Mouse (Mus musculus) limb, embryonic 12.5 days (tissue): Measurements from ENCODE around the gene Abca9. TPM values are rescaled to one million over a fixed set of nuclear protein-coding genes. Genes with fewer than 3 reads are reported as not detected.

ENCODE experiments used
- ATAC-seq: fragments of 200-750 bp; cut with Nextera tagmentation; 2 replicates; pipeline ENCODE4 v1.8.0; 2017; ENCODE audit warnings: low read depth, moderate TSS enrichment; ENCODE audit not compliant: insufficient number of reproducible peaks, insufficient read depth, low FRiP score, low TSS enrichment
- H3K27ac ChIP-seq: fragments of 300-500 bp; sonication (generic); 2 replicates; pipeline ENCODE4 v1.5.1; 2016; ENCODE audit warnings: mild to moderate bottlenecking, moderate library complexity
- H3K27me3 ChIP-seq: fragments of 300-500 bp; sonication (generic); 2 replicates; pipeline ENCODE4 v1.6.1; 2016; ENCODE audit warnings: mild to moderate bottlenecking, moderate library complexity
- H3K36me3 ChIP-seq: fragments of 300-500 bp; sonication (generic); 2 replicates; pipeline ENCODE4 v1.6.1; 2016; ENCODE audit warnings: mild to moderate bottlenecking, moderate library complexity
- H3K4me1 ChIP-seq: fragments of 300-500 bp; sonication (generic); replicated peaks from 2 replicates; pipeline ENCODE4 v1.6.1; 2016
- H3K4me2 ChIP-seq: fragments of 300-500 bp; sonication (generic); 2 replicates; pipeline ENCODE4 v1.6.1; 2016; ENCODE audit warnings: mild to moderate bottlenecking, moderate library complexity
- H3K4me3 ChIP-seq: fragments of 300-500 bp; sonication (generic); replicated peaks from 2 replicates; pipeline ENCODE4 v1.5.1; 2016; ENCODE audit warnings: mild to moderate bottlenecking
- H3K9ac ChIP-seq: fragments of 300-500 bp; sonication (generic); replicated peaks from 2 replicates; pipeline ENCODE4 v1.6.1; 2016; ENCODE audit warnings: mild to moderate bottlenecking, moderate library complexity
- H3K9me3 ChIP-seq: fragments of 300-500 bp; sonication (generic); 2 replicates; pipeline ENCODE4 v1.6.1; 2016; ENCODE audit warnings: mild to moderate bottlenecking, moderate library complexity
- WGBS: fragments of 180-500 bp; shearing (Covaris S2); methylation state at CpG from one replicate; pipeline ENCODE4 v1.1.7; 2016; 5-methylcytosine and 5-hydroxymethylcytosine counted together
- polyA plus RNA-seq: library from polyadenylated mRNA; unstranded; fragments of >200 nt; fragmentation: Nextera tagmentation; extraction: Ambion mirVana; gene quantifications from 2 replicates; pipeline ENCODE4 v1.2.1, GENCODE M21; 2016

Abca9 gene
- polyA plus RNA-seq, 1 experiment from 2014 or later, result 1.3 TPM

DNA sequence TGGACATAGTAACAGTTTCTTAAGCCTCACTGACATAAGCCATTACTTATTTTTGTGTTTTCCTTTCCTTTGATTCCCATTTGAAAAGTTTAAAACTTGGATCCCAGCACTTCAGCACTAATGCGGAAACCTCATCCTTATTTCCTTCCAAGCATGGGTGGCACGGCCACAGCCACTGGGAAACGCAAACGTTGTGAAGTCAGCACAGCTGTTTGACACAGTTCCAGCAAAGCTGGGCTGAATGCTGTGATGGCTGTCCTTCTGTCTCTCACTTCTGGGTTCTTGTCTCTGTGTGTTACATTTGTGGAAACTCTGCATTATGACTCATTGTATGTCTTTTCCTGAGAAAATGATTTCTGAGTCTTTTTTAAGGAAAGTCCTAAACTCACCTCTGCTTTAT is 107.0 kb downstream of the Abca9 start:
- Histone ChIP-seq H3K9me3 (no peaks in the 10 kb centered on the region), H3K27me3 (no peaks in the 10 kb centered on the region), H3K4me3 (no peak overlapping the region), H3K4me1 (no peaks in the 10 kb centered on the region), H3K36me3 (no peaks in the 10 kb centered on the region), H3K9ac (no peak overlapping the region), H3K4me2 (no peak overlapping the region), H3K27ac (no peak overlapping the region)
- no peak for ATAC-seq
- WGBS, result 64% methylated on average over 4 of the region's 4 CpGs

DNA sequence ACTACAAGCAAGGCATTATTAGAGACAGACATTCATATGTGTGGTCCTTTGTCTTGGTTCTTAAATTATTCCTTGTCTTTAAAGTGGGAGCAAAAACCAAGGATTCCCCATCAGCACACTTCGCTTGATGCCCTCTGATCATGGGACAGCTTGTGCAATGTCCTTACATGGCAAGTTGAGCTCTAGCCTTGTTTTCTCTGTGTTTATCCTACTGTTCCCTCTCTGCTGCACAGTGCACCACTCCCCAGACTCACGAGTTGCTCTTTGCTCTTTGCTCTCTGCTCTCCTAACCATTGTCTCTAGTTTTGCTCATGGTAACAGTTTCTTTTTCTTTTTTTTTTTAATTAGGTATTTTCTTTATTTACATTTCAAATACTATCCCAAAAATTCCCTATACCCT is 107.9 kb downstream of the Abca9 start:
- Histone ChIP-seq H3K27me3 (no peaks in the 10 kb centered on the region), H3K9ac (no peak overlapping the region), H3K4me1 (no peaks in the 10 kb centered on the region), H3K36me3 (no peaks in the 10 kb centered on the region), H3K27ac (no peak overlapping the region), H3K4me2 (no peak overlapping the region), H3K4me3 (no peak overlapping the region), H3K9me3 (no peaks in the 10 kb centered on the region)
- no peak for ATAC-seq
- 72% methylated on average over 2 of the region's 2 CpGs for WGBS

DNA sequence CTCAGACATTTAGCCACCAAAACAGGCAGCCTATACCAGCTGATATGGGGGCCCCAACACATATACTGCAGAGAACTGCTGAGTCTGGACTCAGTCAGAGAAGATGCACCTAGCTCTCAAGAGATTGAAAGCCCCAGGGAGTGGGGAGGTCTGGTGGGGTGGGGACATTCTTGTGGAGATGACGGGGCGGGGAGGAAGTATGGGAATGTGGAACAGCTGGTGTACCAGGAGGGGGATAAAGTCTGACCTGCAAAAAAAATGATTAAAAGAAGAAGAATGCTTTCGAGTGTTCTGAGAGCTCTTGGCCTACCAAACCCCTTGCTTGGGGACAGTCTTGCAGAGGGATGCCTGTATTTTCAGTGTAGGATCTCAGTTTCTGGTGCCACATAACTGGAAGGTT is 114.3 kb downstream of the Abca9 start:
- Histone ChIP-seq H3K27me3 (no peaks in the 10 kb centered on the region), H3K4me3 (no peak overlapping the region), H3K4me2 (no peak overlapping the region), H3K36me3 (no peaks in the 10 kb centered on the region), H3K27ac (no peak overlapping the region), H3K9me3 (no peaks in the 10 kb centered on the region), H3K4me1 (0 out of 2 replicates have a peak, but pooled peaks cover 6% of the 10 kb centered on the region), H3K9ac (no peak overlapping the region)
- 57% methylated on average over 3 of the region's 3 CpGs for WGBS
- ATAC-seq, result no peak

Other genes with a start within 250 kb of the Abca9 start
- gene Abca8b, start 172.4 kb downstream of the Abca9 start, polyA plus RNA-seq, result 1.7 and 2.3 TPM in 2 replicates
- gene Abca8a, start 72.2 kb downstream of the Abca9 start, polyA plus RNA-seq, result 0.13 and 0.31 TPM in 2 replicates
- gene Abca6, start 83.6 kb upstream of the Abca9 start, polyA plus RNA-seq, result 0.13 and 0.27 TPM in 2 replicates
- 4.9 and 5.5 TPM in 2 replicates for gene Abca5, start 169.5 kb upstream of the Abca9 start, polyA plus RNA-seq
- gene Map2k6, start 230.9 kb upstream of the Abca9 start, polyA plus RNA-seq, result 49.2 TPM in 2 replicates